12 mouse cellular contexts compared by ENCODE assay signal in the genomic region with DNA sequence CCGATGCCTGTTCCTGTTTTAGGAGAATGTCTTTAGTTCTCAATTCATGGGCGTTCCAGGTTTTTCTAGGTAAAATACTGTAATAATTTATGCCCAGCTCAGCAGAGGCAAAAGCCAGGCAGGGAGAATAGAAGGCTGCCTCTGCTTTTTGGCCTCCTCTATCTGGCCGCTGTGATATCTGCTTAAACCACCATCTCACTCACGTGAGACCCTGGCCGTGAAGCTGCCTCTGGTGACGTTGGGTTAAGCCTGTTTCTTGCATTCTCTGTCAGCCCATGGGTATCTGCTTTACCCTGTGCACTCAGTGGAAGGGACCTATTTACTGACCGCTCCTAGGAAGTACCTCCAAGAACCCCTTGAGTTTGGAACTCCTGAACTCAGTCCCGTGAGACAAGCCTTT.
"Had no signal": no experiment of that assay in that cellular context is flagged by ENCODE, and none has a peak within 500 bp of the region (broad histone marks: within the 10 kb centered on the region; RNA-seq: fewer than 3 reads in every experiment).

No protein-coding gene starts in this region.

- H3K4me1 ChIP-seq: kidney, embryonic 15.5 days; midbrain, embryonic 15.5 days; neural tube, embryonic 12.5 days had no signal

- H3K4me3 ChIP-seq: kidney, embryonic 15.5 days; liver, embryonic 12.5 days; lung, embryonic 15.5 days; midbrain, embryonic 15.5 days; neural tube, embryonic 12.5 days had no signal

- DNase-seq: kidney, postnatal 14 days; retina, postnatal 1 day; right cerebral cortex, postnatal 4 days; spleen, adult 18-20 months; thymus, adult 18-20 months; thymus, postnatal 14 days had no signal

- H3K27ac ChIP-seq: kidney, embryonic 15.5 days; liver, embryonic 12.5 days; lung, embryonic 15.5 days; midbrain, embryonic 15.5 days; neural tube, embryonic 12.5 days had no signal

- H3K27me3 ChIP-seq: kidney, embryonic 15.5 days; liver, embryonic 12.5 days; lung, embryonic 15.5 days; midbrain, embryonic 15.5 days; neural tube, embryonic 12.5 days had no signal

- H3K4me2 ChIP-seq: kidney, embryonic 15.5 days; liver, embryonic 12.5 days; lung, embryonic 15.5 days; midbrain, embryonic 11.5 days; midbrain, embryonic 15.5 days; neural tube, embryonic 12.5 days had no signal

- H3K9me3 ChIP-seq: kidney, embryonic 15.5 days; liver, embryonic 12.5 days; lung, embryonic 15.5 days; midbrain, embryonic 15.5 days; neural tube, embryonic 12.5 days had no signal

- H3K9ac ChIP-seq: kidney, embryonic 15.5 days; liver, embryonic 12.5 days; lung, embryonic 15.5 days; midbrain, embryonic 15.5 days; neural tube, embryonic 12.5 days had no signal

- ATAC-seq: liver, embryonic 12.5 days; midbrain, embryonic 15.5 days had no signal

- H3K36me3 ChIP-seq: kidney, embryonic 15.5 days; liver, embryonic 12.5 days; lung, embryonic 15.5 days; midbrain, embryonic 15.5 days; neural tube, embryonic 12.5 days had no signal
